Comparison of ENCODE assay signal across 28 mouse cellular contexts in genomic region chr7:99489708-99490107, GRCm38 (mm10). TPM values are rescaled to one million over a fixed set of nuclear protein-coding genes. Genes with fewer than 3 reads are reported as not detected.
"Had no signal": no experiment of that assay in that cellular context is flagged by ENCODE, and none has a peak within 500 bp of the region (broad histone marks: within the 10 kb centered on the region; RNA-seq: fewer than 3 reads in every experiment).

No protein-coding gene starts in this region.

- H3K27me3 ChIP-seq: heart, embryonic 13.5 days; kidney, embryonic 15.5 days; limb, embryonic 12.5 days had no signal

- H3K36me3 ChIP-seq: heart, embryonic 13.5 days; heart, embryonic 15.5 days; hindbrain, embryonic 13.5 days; hindbrain, embryonic 15.5 days; kidney, embryonic 15.5 days; limb, embryonic 12.5 days; limb, embryonic 15.5 days; liver, embryonic 12.5 days had no signal

- DNase-seq: gastrocnemius, adult 2 months; gastrocnemius, postnatal 10 days; gastrocnemius, postnatal 25 days; heart, adult 18-20 months; heart, postnatal 14 days; heart, postnatal 36 days; kidney, adult 11 months; kidney, adult 2 months; kidney, adult 9 months; kidney, postnatal 14 days; kidney, postnatal 36 days; layer of hippocampus, adult 9-11 months; layer of hippocampus, postnatal 36 days; left cerebral cortex, postnatal 4 days had no signal

- H3K4me3 ChIP-seq: gastrocnemius, adult 2 months; heart, embryonic 13.5 days; heart, embryonic 15.5 days; hindbrain, embryonic 13.5 days; hindbrain, embryonic 15.5 days; kidney, embryonic 15.5 days; limb, embryonic 12.5 days; limb, embryonic 15.5 days; liver, embryonic 12.5 days had no signal

- H3K9me3 ChIP-seq: heart, embryonic 15.5 days; kidney, embryonic 15.5 days; limb, embryonic 15.5 days; liver, embryonic 12.5 days had no signal

- H3K4me1 ChIP-seq: heart, embryonic 15.5 days; hindbrain, embryonic 13.5 days; hindbrain, embryonic 15.5 days; kidney, embryonic 15.5 days; limb, embryonic 12.5 days; limb, embryonic 15.5 days; liver, embryonic 12.5 days had no signal

- ATAC-seq: hindbrain, postnatal 0 days; intestine, embryonic 16.5 days; liver, embryonic 12.5 days had no signal

- H3K4me2 ChIP-seq: heart, embryonic 11.5 days; heart, embryonic 13.5 days; heart, embryonic 15.5 days; hindbrain, embryonic 13.5 days; hindbrain, embryonic 15.5 days; kidney, embryonic 15.5 days; limb, embryonic 12.5 days; limb, embryonic 15.5 days; liver, embryonic 12.5 days had no signal

- H3K27ac ChIP-seq: gastrocnemius, adult 2 months; heart, embryonic 13.5 days; heart, embryonic 15.5 days; hindbrain, embryonic 13.5 days; hindbrain, embryonic 15.5 days; hindbrain, postnatal 0 days; kidney, embryonic 15.5 days; kidney, postnatal 0 days; limb, embryonic 12.5 days; limb, embryonic 15.5 days; liver, embryonic 12.5 days had no signal

- H3K9ac ChIP-seq: heart, embryonic 13.5 days; heart, embryonic 15.5 days; hindbrain, embryonic 13.5 days; hindbrain, embryonic 15.5 days; kidney, embryonic 15.5 days; limb, embryonic 12.5 days; limb, embryonic 15.5 days; liver, embryonic 12.5 days had no signal

RNA-seq across cellular contexts. Expression of gene Klhl35, which starts 23.9 kb away (rescaled TPM):
- total RNA-seq: gastrocnemius, adult 2 months; gastrocnemius, postnatal 25 days; heart, adult 18-20 months; heart, postnatal 36 days; hematopoietic stem cell, adult 5-6 weeks; liver, adult 2 months had no signal
